Mouse (Mus musculus) lung, embryonic 14.5 days (tissue): Measurements from ENCODE around the gene Pam16. TPM values are rescaled to one million over a fixed set of nuclear protein-coding genes. Genes with fewer than 3 reads are reported as not detected.

Experiments
- ATAC-seq: fragments of 200-750 bp; cut with Nextera tagmentation; 2 replicates; pipeline ENCODE4 v1.8.0; 2017; ENCODE audit warnings: mild to moderate bottlenecking, moderate TSS enrichment, moderate library complexity; ENCODE audit not compliant: insufficient read depth
- DNase-seq: peaks from one replicate; pipeline ENCODE4 v3.0.0-alpha.2; 2015
- H3K27ac ChIP-seq: fragments of 300-500 bp; sonication (generic); 2 replicates; pipeline ENCODE4 v1.5.1; 2014; ENCODE audit warnings: low read depth, mild to moderate bottlenecking, moderate library complexity
- H3K27me3 ChIP-seq: fragments of 300-500 bp; sonication (generic); 2 replicates; pipeline ENCODE4 v1.6.1; 2014; ENCODE audit warnings: low read length, control low read depth; ENCODE audit not compliant: insufficient read depth
- H3K36me3 ChIP-seq: fragments of 300-500 bp; sonication (generic); 2 replicates; pipeline ENCODE4 v1.6.1; 2014; ENCODE audit warnings: control low read depth; ENCODE audit not compliant: insufficient read depth
- H3K4me1 ChIP-seq: fragments of 300-500 bp; sonication (generic); 2 replicates; pipeline ENCODE4 v1.6.1; 2014; ENCODE audit warnings: antibody characterized with exemption, control low read depth; ENCODE audit not compliant: insufficient read depth
- H3K4me2 ChIP-seq: fragments of 300-500 bp; sonication (generic); 2 replicates; pipeline ENCODE4 v1.6.1; 2014; ENCODE audit warnings: mild to moderate bottlenecking
- H3K4me3 ChIP-seq: fragments of 300-500 bp; sonication (generic); 2 replicates; pipeline ENCODE4 v1.5.1; 2014; ENCODE audit warnings: low read depth, low read length
- H3K9ac ChIP-seq: fragments of 300-500 bp; sonication (generic); 2 replicates; pipeline ENCODE4 v1.6.1; 2014
- H3K9me3 ChIP-seq: fragments of 300-500 bp; sonication (generic); 2 replicates; pipeline ENCODE4 v1.6.1; 2016; ENCODE audit warnings: low read depth, low read length, control low read depth
- CTCF ChIP-seq: IDR thresholded peaks from 2 replicates; pipeline ENCODE4 v1.5.1; 2016; ENCODE audit warnings: antibody characterized with exemption, low read depth
- WGBS: fragments of 180-500 bp; shearing (Covaris S2); extraction: QIAGEN DNeasy Blood & Tissue Kit; methylation state at CpG from one replicate; pipeline ENCODE4 v1.1.7; 2014; 5-methylcytosine and 5-hydroxymethylcytosine counted together
- polyA plus RNA-seq: library from polyadenylated mRNA; unstranded; fragments of >200 nt; fragmentation: Nextera tagmentation; extraction: Ambion mirVana; gene quantifications from 2 replicates; pipeline ENCODE4 v1.2.1, GENCODE M21; 2014

The Pam16 gene
- polyA plus RNA-seq, 1 experiment from 2014 or later, result 81.9 TPM

- WGBS, result 84% methylated on average over 3 of the region's 3 CpGs
- Histone ChIP-seq H3K9ac (no peak overlapping the region), H3K4me1 (peaks cover 48% of the 10 kb centered on the region), H3K27me3 (no peaks in the 10 kb centered on the region), H3K27ac (no peak overlapping the region), H3K9me3 (no peaks in the 10 kb centered on the region), H3K4me2 (no peak overlapping the region), H3K4me3 (no peak overlapping the region), H3K36me3 (no peaks in the 10 kb centered on the region; the same call in 1 of the 2 replicates)
- TF ChIP-seq CTCF, result no peak
- ATAC-seq, result no peak
- DNase-seq, result no peak
Measured at GRCm38 (mm10) chr16:4599616-4600015, 25.2 kb downstream of the Pam16 start.

- no peak for DNase-seq
- Histone ChIP-seq H3K36me3 (no peaks in the 10 kb centered on the region; the same call in 1 of the 2 replicates), H3K9me3 (no peaks in the 10 kb centered on the region), H3K4me2 (peak overlapping the region; percentile 33; the same call in 1 of the 2 replicates), H3K4me3 (no peak overlapping the region), H3K9ac (peak overlapping the region; percentile 29; the same call in 1 of the 2 replicates), H3K27ac (0 out of 2 replicates have a peak overlapping the region, but pooled peaks have one; percentile 48), H3K27me3 (no peaks in the 10 kb centered on the region), H3K4me1 (peaks cover 42% of the 10 kb centered on the region)
- WGBS, result 27% methylated on average over 6 of the region's 6 CpGs
- no peak for ATAC-seq
- no peak for TF ChIP-seq CTCF
Measured at GRCm38 (mm10) chr16:4598891-4599543, 25.8 kb downstream of the Pam16 start.

GRCm38 (mm10) chr16:4598041-4598440 is 26.7 kb downstream of the Pam16 start:
- DNase-seq, result no peak
- H3K9ac ChIP-seq, result no peak overlapping the region; the same call in 1 of the 2 replicates

GRCm38 (mm10) chr16:4597296-4597695 is 27.5 kb downstream of the Pam16 start:
- 54% methylated on average over 7 of the region's 7 CpGs for WGBS
- H3K27ac ChIP-seq, result peak overlapping the region; percentile 54; the same call in 1 of the 2 replicates
- peaks cover 27% of the 10 kb centered on the region for H3K4me1 ChIP-seq
- no peak for TF ChIP-seq CTCF
- no peaks in the 10 kb centered on the region for H3K9me3 ChIP-seq
- ATAC-seq (no peak), DNase-seq (peak; percentile 64)
- H3K4me3 ChIP-seq, result peak overlapping the region; percentile 83
- peak overlapping the region; percentile 88 for H3K4me2 ChIP-seq
- H3K9ac ChIP-seq, result peak overlapping the region; percentile 86
- H3K36me3 ChIP-seq, result no peaks in the 10 kb centered on the region; the same call in 1 of the 2 replicates
- H3K27me3 ChIP-seq, result no peaks in the 10 kb centered on the region

More at GRCm38 (mm10) chr16:4598041-4598440, 26.7 kb downstream of the Pam16 start:
- Histone ChIP-seq H3K4me3 (no peak overlapping the region), H3K36me3 (no peaks in the 10 kb centered on the region; the same call in 1 of the 2 replicates), H3K4me1 (peaks cover 33% of the 10 kb centered on the region), H3K27ac (no peak overlapping the region), H3K4me2 (no peak overlapping the region), H3K27me3 (no peaks in the 10 kb centered on the region), H3K9me3 (no peaks in the 10 kb centered on the region)
- no peak for ATAC-seq
- TF ChIP-seq CTCF, result no peak
- WGBS, result 66% methylated on average over 5 of the region's 5 CpGs

GRCm38 (mm10) chr16:4596836-4597235 is 28.0 kb downstream of the Pam16 start:
- ATAC-seq (no peak), DNase-seq (no peak)
- no peaks in the 10 kb centered on the region for H3K27me3 ChIP-seq
- H3K4me3 ChIP-seq, result peak overlapping the region; percentile 83
- peaks cover 23% of the 10 kb centered on the region for H3K4me1 ChIP-seq
- TF ChIP-seq CTCF, result no peak
- peak overlapping the region; percentile 86 for H3K9ac ChIP-seq
- no peaks in the 10 kb centered on the region; the same call in 1 of the 2 replicates for H3K36me3 ChIP-seq
- WGBS, result 53% methylated on average over 2 of the region's 2 CpGs
- no peaks in the 10 kb centered on the region for H3K9me3 ChIP-seq
- peak overlapping the region; percentile 54; the same call in 1 of the 2 replicates for H3K27ac ChIP-seq
- peak overlapping the region; percentile 88 for H3K4me2 ChIP-seq

GRCm38 (mm10) chr16:4596141-4596728 is 28.6 kb downstream of the Pam16 start:
- 0 out of 2 replicates have a peak, but pooled peaks have one; percentile 5 for ATAC-seq

GRCm38 (mm10) chr16:4595527-4595963 is 29.2 kb downstream of the Pam16 start:
- DNase-seq (peak; percentile 52), ATAC-seq (peak; percentile 23)
- 3% methylated on average over 5 of the region's 5 CpGs for WGBS

More at GRCm38 (mm10) chr16:4596141-4596728, 28.6 kb downstream of the Pam16 start:
- H3K4me3 ChIP-seq, result peak overlapping the region; percentile 83
- H3K9ac ChIP-seq, result peak overlapping the region; percentile 86
- peak; percentile 61 for DNase-seq
- H3K9me3 ChIP-seq, result no peaks in the 10 kb centered on the region
- 16% methylated on average over 3 of the region's 3 CpGs for WGBS
- H3K27me3 ChIP-seq, result no peaks in the 10 kb centered on the region
- H3K4me2 ChIP-seq, result peak overlapping the region; percentile 88
- no peak for TF ChIP-seq CTCF
- peaks cover 23% of the 10 kb centered on the region for H3K4me1 ChIP-seq
- peak overlapping the region; percentile 75; the same call in 1 of the 2 replicates for H3K27ac ChIP-seq
- no peaks in the 10 kb centered on the region; the same call in 1 of the 2 replicates for H3K36me3 ChIP-seq

More at GRCm38 (mm10) chr16:4595527-4595963, 29.2 kb downstream of the Pam16 start:
- Histone ChIP-seq H3K36me3 (peaks cover 2% of the 10 kb centered on the region; the same call in 1 of the 2 replicates), H3K4me1 (peaks cover 23% of the 10 kb centered on the region), H3K27ac (peak overlapping the region; percentile 94), H3K9ac (peak overlapping the region; percentile 86), H3K9me3 (no peaks in the 10 kb centered on the region), H3K4me3 (peak overlapping the region; percentile 83), H3K4me2 (peak overlapping the region; percentile 88), H3K27me3 (no peaks in the 10 kb centered on the region)
- TF ChIP-seq CTCF, result peak; percentile 20; the same call in 1 of the 2 replicates
